8 mouse cellular contexts compared by ENCODE assay signal in the genomic region with DNA sequence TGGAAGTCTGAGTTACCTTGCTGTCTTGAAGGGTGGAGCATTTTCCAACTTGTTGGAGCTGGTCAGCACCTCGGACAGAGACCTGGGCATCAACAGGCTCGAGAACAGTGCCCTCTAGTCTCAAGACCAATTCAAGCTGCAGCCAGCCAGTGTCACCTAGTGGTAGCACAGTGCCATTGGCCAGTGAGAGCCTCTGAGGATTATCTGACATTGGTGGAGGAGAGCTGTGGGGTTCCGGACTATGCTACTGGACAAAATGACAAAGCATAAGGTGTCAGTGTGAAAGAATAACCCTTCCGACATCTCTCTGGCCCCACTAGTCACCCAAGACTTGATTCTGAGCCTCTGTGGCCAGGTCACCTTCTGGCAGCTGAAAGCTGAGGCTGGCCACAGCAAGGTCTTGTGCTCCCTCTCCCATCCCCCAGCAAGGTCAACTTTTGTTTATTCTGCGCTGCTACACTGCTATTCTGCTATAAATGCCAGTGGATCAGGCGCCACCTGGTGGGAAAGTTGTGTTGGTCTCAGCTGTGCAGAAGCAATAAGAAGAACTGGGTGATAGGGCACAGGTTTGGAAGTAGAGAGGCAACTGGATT.
DNase-seq lines count a peak whose midpoint lies in the region; ATAC-seq lines count a peak whose summit lies in the region.

No protein-coding gene starts in this region.

- DNase-seq in WW6 (ENCODE audit: low read depth, low spot score) = peak; percentile 52
- peak; percentile 54 for DNase-seq in cerebellum, adult 9-11 months
- peak; percentile 29 to 51 for DNase-seq in frontal cortex, postnatal 10 days (ENCODE audit: low spot score in 2 of 2)
- DNase-seq in layer of hippocampus, postnatal 25 days (ENCODE audit: extremely low spot score in 1 of 2, low spot score in 1 of 2) = peak; percentile 26 to 68
- peak; percentile 59 to 63 for DNase-seq in lung, postnatal 4 days
- DNase-seq in right cerebral cortex, postnatal 14 days = peak; percentile 58
- DNase-seq in thymus, postnatal 10 days (ENCODE audit: low spot score in 2 of 2) = no peak

- H3K4me3 ChIP-seq in hindbrain, embryonic 13.5 days = no peak overlapping the region

- no peak overlapping the region for H3K9ac ChIP-seq in hindbrain, embryonic 13.5 days

- no peak overlapping the region for H3K4me2 ChIP-seq in hindbrain, embryonic 13.5 days

- ATAC-seq in hindbrain, embryonic 13.5 days (ENCODE audit: low FRiP score) = peak; percentile 77

- WGBS in hindbrain, embryonic 13.5 days = 12% methylated on average over 6 of the region's 6 CpGs

- H3K4me1 ChIP-seq in hindbrain, embryonic 13.5 days (replicated peaks) = peaks cover 7% of the 10 kb centered on the region

- H3K9me3 ChIP-seq in hindbrain, embryonic 13.5 days = no peaks in the 10 kb centered on the region

- no peaks in the 10 kb centered on the region for H3K27me3 ChIP-seq in hindbrain, embryonic 13.5 days

- no peaks in the 10 kb centered on the region for H3K36me3 ChIP-seq in hindbrain, embryonic 13.5 days

- no peak overlapping the region for H3K27ac ChIP-seq in hindbrain, embryonic 13.5 days

Comparison
In these comparisons a context has a peak if more than half of its experiments do, and no peak if none do; other contexts are left out.
1. DNase-seq: peak in WW6 (single experiment), cerebellum, adult 9-11 months (single experiment), frontal cortex, postnatal 10 days (2 of 2), layer of hippocampus, postnatal 25 days (2 of 2), lung, postnatal 4 days (2 of 2) and right cerebral cortex, postnatal 14 days (single experiment); none in thymus, postnatal 10 days (0 of 2).